Comparison of ENCODE assay signal across 8 mouse cellular contexts in genomic region chr2:151938780-151939200, GRCm38 (mm10). TPM values are rescaled to one million over a fixed set of nuclear protein-coding genes. Genes with fewer than 3 reads are reported as not detected.
DNase-seq lines count a peak whose midpoint lies in the region; ATAC-seq and TF ChIP-seq lines count a peak whose summit lies in the region.

No protein-coding gene starts in this region.

- H3K27ac ChIP-seq in liver, adult 2 months (replicated peaks; ENCODE audit: insufficient read depth, low read depth, low read length): no peak overlapping the region
- H3K27ac ChIP-seq in liver, embryonic 12.5 days: no peak overlapping the region

- TF ChIP-seq CTCF in liver, adult 2 months (IDR thresholded peaks at IDR 0.05; ENCODE audit: low read depth, low read length): 0 out of 2 replicates have a peak, but pooled peaks have one; percentile 12

- H3K27me3 ChIP-seq in liver, adult 2 months (ENCODE audit: control insufficient read depth, insufficient read depth, low read length): no peaks in the 10 kb centered on the region
- H3K27me3 ChIP-seq in liver, embryonic 12.5 days (replicated peaks): no peaks in the 10 kb centered on the region

- intact Hi-C loops in gastrocnemius, postnatal 36 days (cut with DNase I): loop anchor here (10.0 kb wide), 1 partner anchor 146 kb away; the partner anchor contains the start of gene Scrt2

- peaks cover 7% of the 10 kb centered on the region for H3K4me1 ChIP-seq in liver, adult 2 months (ENCODE audit: control insufficient read depth, insufficient read depth, low read length)
- no peaks in the 10 kb centered on the region for H3K4me1 ChIP-seq in liver, embryonic 12.5 days

- no peaks in the 10 kb centered on the region for H3K36me3 ChIP-seq in liver, adult 2 months (ENCODE audit: control insufficient read depth, insufficient read depth, low read length)
- no peaks in the 10 kb centered on the region for H3K36me3 ChIP-seq in liver, embryonic 12.5 days

- no peaks in the 10 kb centered on the region for H3K9me3 ChIP-seq in liver, embryonic 12.5 days (replicated peaks)

- TF ChIP-seq POLR2A in liver, adult 2 months (IDR thresholded peaks at IDR 0.05; ENCODE audit: extremely low read depth, insufficient read depth, low read length): no peak

- no peak overlapping the region for H3K9ac ChIP-seq in liver, adult 2 months (ENCODE audit: low read depth, low read length)
- H3K9ac ChIP-seq in liver, embryonic 12.5 days: no peak overlapping the region

- no peak overlapping the region for H3K4me3 ChIP-seq in liver, adult 2 months (ENCODE audit: insufficient read depth, low read depth, low read length)
- no peak overlapping the region for H3K4me3 ChIP-seq in liver, embryonic 12.5 days

- DNase-seq in liver, adult 2 months (ENCODE audit: extremely low read depth, low read depth, low spot score): peak; percentile 21
- DNase-seq in cerebellum, adult 11-12 months: peak; percentile 59
- DNase-seq in gastrocnemius, postnatal 36 days: peak; percentile 40 to 56
- peak; percentile 43 for DNase-seq in lung, postnatal 25 days (ENCODE audit: low spot score)
- no peak for DNase-seq in adrenal gland, adult 2 months
- DNase-seq in B cell, adult 2 months: no peak
- DNase-seq in layer of hippocampus, adult 11-12 months (ENCODE audit: low spot score): no peak

- no peak overlapping the region for H3K4me2 ChIP-seq in liver, embryonic 12.5 days

- no peak for ATAC-seq in liver, embryonic 12.5 days

- H3K79me2 ChIP-seq in liver, adult 2 months (ENCODE audit: control insufficient read depth, insufficient read depth, low read length): no peaks in the 10 kb centered on the region

- WGBS in liver, adult 2 months: 55% methylated on average over 11 of the region's 11 CpGs
- WGBS in liver, embryonic 12.5 days (ENCODE audit: insufficient replicate concordance): 66% methylated on average over 11 of the region's 11 CpGs

RNA-seq across cellular contexts. Expression of gene Angpt4, which starts 27.8 kb away (rescaled TPM):
- under 0.01 and 0.13 TPM in 2 replicates for total RNA-seq in liver, adult 2 months (2014; rRNA removed)
- polyA plus RNA-seq in liver, adult 2 months (2012; rRNA removed): 0.10 and 0.19 TPM in 2 replicates
- polyA plus RNA-seq in liver, embryonic 12.5 days (2016; fragmentation: Nextera tagmentation; extraction: Ambion mirVana): 0.05 and 0.08 TPM in 2 replicates
- total RNA-seq in gastrocnemius, postnatal 36 days (2021): under 1 TPM; 0.10 to 0.15 TPM
- 1 to 10 TPM in 1 of 2 experiments, under 1 TPM in 1; 0.63 to 1.6 TPM for total RNA-seq in adrenal gland, adult 2 months (2021)
- polyA plus RNA-seq in adrenal gland, adult 2 months (2012; rRNA removed): 1.1 and 1.9 TPM in 2 replicates

RNA-seq across cellular contexts. Expression of gene Fam110a, which starts 41.2 kb away (rescaled TPM):
- total RNA-seq in liver, adult 2 months (2014; rRNA removed): 0.83 and 1.3 TPM in 2 replicates
- 3.3 and 5.5 TPM in 2 replicates for polyA plus RNA-seq in liver, adult 2 months (2012; rRNA removed)
- polyA plus RNA-seq in liver, embryonic 12.5 days (2016; fragmentation: Nextera tagmentation; extraction: Ambion mirVana): 11.1 and 11.8 TPM in 2 replicates
- 1 to 10 TPM; 2.5 to 2.6 TPM for total RNA-seq in gastrocnemius, postnatal 36 days (2021)
- 10 to 100 TPM in 1 of 2 experiments, 1 to 10 TPM in 1; 8.5 to 11.3 TPM for total RNA-seq in adrenal gland, adult 2 months (2021)
- 24.1 and 24.6 TPM in 2 replicates for polyA plus RNA-seq in adrenal gland, adult 2 months (2012; rRNA removed)

RNA-seq across cellular contexts. Expression of gene Slc52a3, which starts 57.5 kb away (rescaled TPM):
- total RNA-seq in liver, adult 2 months (2014; rRNA removed): 0.18 and 0.20 TPM in 2 replicates
- polyA plus RNA-seq in liver, adult 2 months (2012; rRNA removed): 0.48 and 0.62 TPM in 2 replicates
- 1.3 and 1.9 TPM in 2 replicates for polyA plus RNA-seq in liver, embryonic 12.5 days (2016; fragmentation: Nextera tagmentation; extraction: Ambion mirVana)
- under 1 TPM; 0.36 to 0.91 TPM for total RNA-seq in gastrocnemius, postnatal 36 days (2021)
- total RNA-seq in adrenal gland, adult 2 months (2021): 1 to 10 TPM; 3.1 to 5.4 TPM
- polyA plus RNA-seq in adrenal gland, adult 2 months (2012; rRNA removed): 5.7 and 6.9 TPM in 2 replicates

Comparison
In these comparisons a context has a peak if more than half of its experiments do, and no peak if none do; other contexts are left out.
1. DNase-seq: peak in liver, adult 2 months (single experiment), cerebellum, adult 11-12 months (single experiment), gastrocnemius, postnatal 36 days (2 of 2) and lung, postnatal 25 days (single experiment); none in adrenal gland, adult 2 months (single experiment), B cell, adult 2 months (0 of 2) and layer of hippocampus, adult 11-12 months (single experiment).